Mouse (Mus musculus): ENCODE results near the gene Polr2h.

GRCm38 (mm10) chr16:20705786-20706185, 11.7 kb upstream of the Polr2h start:
- no peak for TF ChIP-seq CTCF (IDR thresholded peaks at IDR 0.05; ENCODE audit: control insufficient read depth, insufficient read depth, insufficient replicate concordance, low read depth, low read length)
- no peak for TF ChIP-seq POLR2A (IDR thresholded peaks at IDR 0.05; ENCODE audit: control insufficient read depth, low read depth, low read length)

All from testis, adult 2 months (tissue).